Mouse (Mus musculus) frontal cortex, postnatal 25 days (tissue): ENCODE data around the gene Fam50b.

Experiments used
- DNase-seq, 2 experiments: peaks; one replicate each; pipeline ENCODE4 v3.0.0; 2022; ENCODE audit warnings: low spot score in 2 of 2

The Fam50b gene

DNA sequence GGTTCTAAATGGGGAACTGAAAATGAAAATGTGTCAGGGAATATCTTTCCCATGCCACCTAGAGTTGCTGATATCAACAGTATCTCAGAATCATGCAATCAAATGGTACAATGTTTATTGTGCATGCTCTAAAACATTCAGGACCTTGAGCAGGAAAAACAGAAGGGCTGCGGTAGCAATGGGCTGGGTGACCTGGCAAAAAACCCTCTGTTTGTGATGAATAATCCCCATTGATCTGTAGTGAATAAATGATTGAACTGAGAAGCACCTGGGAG, 4.0 kb downstream of the Fam50b start:
- DNase-seq = no peak

DNA sequence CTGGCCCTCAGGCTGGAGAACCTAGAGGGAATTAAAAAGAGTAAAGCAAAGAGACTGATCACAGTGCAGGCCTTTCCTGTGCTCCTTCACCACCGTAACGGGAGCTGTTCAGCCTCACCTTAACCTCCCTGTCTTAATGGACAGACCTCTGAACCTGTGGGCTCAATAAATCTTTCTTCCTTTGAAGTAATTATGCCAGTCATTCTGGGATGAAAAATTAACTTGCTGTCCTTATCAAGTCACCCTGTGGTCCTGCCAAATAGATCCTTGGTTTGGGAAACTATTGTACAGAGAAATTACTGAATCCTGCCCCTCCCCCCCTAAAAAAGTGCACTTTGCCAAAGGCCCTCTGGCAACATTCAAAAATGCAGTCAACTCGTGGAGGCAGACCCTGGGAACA, 4.4 kb downstream of the Fam50b start:
- no peak for DNase-seq

DNA sequence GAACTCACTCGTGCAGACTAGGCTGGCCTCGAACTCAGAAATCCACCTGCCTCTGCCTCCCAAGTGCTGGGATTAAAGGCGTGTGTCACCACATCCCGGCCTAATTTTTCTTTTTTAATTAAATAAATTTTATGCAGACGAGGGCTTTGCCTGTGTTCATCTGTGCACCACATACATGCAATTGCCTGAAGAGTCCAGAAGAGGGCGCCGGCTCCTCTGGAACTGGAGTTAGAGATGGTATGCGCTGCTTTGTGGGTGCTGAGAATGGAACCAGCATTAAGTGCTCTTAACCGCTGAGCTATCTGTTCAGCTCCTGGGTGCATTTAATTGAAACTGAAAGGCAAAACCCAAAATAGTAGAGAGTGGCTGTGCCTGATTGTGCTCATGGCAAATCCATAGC, 6.6 kb downstream of the Fam50b start:
- DNase-seq = no peak

DNA sequence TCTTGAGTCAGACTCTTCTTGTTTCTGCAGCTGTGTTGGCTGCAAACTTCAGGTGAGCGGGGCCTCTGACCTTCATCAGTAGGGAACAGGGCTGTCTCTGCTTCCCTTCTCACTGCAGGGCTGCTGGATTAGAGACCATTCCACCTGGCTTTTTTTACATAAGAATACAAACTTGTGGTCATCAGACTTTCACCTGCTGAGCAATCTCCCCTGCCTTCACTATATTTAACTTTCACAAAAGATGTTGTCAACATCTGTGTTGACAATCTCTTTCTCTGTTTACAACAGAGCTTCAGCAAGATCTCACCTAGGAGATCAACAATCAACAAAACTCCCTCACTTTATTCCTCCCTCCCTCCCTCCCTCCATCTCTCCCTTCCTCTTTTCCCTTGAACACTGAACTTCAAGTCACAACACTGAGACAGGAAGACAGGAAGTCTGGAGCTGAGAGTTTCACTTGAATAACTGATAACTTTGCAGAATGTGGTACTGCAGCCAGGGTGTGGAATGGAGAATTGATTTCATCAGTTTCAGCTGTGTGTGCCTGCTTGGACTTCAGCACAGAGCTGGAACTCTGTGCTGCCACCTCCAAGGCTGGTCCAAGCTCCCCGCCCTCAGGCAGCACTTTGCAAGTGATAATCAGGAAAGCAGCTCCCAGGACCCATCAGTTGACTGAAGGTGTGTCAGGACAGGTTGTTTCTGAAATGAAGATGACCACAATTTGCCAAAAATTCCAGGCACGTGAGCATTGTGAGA, 7.3 kb downstream of the Fam50b start:
- DNase-seq = no peak

DNA sequence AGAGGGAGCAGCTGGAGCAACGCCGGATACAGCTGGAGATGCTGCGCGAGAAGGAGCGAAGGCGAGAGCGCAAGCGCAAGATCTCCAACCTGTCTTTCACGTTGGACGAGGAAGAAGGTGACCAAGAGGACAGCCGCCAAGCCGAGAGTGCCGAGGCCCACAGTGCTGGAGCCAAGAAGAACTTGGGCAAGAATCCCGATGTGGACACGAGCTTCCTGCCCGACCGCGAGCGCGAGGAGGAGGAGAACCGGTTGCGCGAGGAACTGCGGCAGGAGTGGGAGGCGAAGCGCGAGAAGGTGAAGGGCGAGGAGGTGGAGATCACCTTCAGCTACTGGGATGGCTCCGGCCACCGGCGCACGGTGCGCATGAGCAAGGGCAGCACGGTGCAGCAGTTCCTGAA, 12.2 kb downstream of the Fam50b start:
- DNase-seq = no peak

DNA sequence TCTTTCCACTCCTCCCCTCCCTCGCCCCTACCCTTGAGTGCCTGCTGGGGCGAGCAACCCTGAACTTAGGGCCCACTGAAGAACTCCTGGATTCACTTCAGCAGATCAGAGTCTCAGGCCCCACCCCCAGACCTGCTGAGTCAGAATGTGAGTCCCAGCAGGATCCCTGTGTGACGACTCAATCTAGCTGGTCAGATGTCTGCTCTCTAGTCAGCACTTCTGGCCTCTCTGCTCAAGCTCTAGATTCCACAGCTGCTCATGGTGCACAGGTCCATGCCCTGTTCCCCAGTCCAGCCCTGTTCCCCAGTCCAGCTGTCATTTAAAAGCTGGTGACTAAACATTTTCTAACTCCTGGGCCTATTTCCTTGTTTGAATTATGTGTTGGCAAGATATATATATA, 13.9 kb downstream of the Fam50b start:
- DNase-seq = no peak

DNA sequence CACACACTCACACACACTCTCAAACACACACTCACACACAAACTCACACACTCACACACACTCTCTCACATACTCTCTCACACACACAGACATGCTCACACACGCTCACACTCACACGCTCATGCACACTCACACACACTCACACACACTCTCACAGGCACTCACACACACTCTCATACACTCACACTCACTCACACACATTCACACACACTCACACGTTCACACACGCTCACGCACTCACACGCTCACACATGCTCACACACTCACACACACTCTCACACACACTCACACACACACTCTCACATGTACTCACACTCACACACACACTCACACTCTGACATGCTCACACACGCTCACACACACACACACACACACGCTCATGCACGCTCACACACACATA, 24.6 kb downstream of the Fam50b start:
- no peak for DNase-seq

DNA sequence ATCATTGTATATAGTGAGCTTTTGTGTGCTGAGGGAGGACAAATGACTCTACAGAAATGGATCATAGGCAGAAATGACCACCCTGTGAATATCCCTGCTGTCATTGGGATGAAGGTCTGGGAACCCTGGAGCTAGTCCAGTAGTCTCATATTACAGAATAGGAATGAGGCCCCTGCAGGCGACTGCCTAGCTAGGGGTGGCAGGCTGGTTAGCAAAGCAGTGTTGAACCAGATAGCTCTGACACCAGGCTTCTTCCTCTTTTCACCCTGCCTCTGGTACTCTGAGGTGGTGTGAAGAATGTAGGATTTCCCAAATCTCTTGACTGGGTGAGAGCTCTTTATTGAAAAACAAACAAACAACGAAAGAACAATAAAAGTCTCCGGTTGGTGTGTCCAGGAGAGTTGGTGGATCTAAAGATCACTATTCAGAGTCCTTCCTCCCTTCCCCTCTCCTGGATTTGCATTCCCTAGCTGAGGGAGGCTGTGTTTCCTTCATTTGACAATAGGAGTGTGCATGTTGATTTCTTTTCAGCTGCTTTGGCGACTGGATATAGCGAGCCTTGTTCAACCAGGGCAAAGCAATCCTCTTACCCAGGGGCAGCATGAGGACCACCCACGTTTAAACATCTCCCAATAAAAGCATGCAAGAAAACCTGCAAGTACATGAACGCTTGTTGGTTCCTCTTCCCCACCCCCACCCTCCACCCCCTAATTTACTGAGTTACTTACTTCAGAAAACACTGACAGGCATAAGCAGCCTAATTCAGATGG, 26.1 kb downstream of the Fam50b start:
- DNase-seq = no peak

DNA sequence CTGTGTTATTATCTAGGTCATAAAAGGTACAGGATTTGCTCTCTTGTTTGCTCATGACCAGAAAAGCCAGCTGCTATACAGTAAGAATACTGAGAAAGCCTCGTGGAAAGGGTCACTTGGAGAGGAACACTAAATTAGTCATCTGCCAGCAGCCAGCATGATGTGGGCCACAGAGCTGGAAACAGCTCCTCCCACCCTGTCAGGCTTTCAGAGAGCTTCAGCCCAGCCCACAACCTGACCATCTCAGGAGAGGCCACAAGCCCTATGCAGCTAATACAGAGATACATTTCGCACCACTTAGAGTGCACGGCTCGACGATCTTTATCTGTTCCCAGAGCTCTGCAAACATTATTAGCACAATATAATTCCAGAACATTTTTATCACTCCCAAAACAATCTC, 27.5 kb downstream of the Fam50b start:
- DNase-seq = no peak

DNA sequence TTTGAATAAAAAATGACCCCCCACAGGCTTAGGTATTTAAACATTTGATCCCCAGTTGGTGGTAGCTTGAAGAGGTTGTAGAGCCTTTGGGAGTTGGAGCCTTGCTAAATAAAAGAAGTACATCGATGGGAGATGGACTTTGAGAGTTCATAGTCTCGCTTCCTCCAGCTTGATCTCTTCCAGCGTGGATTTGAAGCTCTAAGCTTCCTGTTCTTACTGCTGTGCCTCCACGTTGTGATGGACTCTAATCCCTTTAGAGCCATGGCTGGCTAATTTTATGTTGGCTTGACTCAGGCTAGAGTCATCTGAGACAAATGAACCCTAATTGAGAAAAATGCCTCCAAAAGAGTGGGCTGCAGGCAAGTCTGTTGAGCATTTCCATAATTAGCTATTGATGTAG, 28.2 kb downstream of the Fam50b start:
- DNase-seq = no peak

DNA sequence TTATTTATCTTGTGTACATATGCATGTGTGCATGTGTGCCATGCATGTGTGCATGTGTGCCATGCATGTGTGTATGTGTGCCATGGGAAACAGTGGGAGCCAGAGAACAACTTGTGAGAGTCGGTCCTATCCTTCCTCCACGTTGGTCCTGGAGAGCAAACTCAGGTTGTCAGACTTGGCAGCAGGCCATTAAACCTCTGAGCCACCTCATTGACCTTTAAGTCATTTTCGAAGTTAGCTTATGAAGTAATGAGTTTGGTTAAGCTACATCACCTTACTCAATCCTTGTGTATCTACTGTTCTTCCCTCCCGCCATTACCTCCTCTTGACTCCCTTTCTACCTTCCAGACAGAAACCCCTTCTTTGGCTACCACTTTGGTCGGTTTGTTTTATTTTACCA, 30.6 kb downstream of the Fam50b start:
- DNase-seq = no peak

DNA sequence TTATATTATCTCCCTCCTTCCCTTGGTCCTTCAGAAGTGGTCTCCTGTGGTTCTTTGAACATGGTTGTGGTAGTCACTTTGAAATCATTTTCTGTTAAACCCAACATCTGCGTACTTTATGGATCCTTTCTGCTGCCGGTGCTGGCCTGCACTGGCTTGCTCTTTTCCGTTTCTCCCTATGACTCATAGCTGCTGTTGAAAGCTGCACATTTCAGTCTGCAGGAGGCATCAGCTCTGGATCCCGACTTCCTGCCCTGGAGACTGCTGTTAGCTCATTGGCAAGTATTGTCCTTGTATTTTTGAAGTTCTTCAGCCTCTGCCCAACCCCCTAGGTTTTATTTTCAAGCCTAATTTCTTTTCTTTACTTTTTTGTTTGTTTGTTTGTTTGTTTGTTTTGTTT, 31.9 kb downstream of the Fam50b start:
- DNase-seq = no peak

DNA sequence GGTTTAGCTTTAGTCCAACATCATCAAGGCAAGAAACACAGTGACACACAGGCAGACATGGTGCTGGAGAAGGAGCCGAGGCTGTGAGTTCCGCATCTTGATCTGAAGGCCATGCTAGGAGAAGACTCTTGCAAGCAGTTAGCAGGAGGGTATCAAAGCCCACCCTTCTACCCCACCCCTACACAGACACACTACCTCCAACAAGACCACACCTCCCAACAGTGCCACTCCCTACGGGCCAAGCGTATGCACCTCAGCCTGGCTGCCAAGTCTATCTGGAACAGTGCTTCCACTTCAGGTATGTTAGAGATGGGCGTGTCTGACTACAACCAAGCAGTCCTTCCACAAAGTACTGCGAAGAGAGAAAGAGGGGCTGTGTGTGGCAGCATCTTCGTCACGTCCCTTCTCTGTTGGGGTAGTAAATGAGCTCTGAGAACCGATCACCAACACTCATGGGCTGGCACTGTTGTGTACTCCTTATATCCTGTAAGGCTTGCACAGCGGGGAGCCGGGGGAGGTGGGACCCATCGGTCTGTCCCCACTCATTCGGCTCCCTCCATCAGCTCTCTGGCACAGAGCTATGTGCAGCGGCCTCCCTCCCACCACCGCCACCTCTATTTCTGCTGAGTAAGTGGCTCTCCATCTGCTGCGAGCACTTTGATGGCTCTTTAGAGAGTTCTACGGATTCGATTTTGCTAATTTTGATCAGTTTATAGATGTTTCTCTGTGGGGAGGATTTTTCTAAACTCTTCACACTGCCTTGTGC, 33.1 kb downstream of the Fam50b start:
- DNase-seq = peak in 1 of 2 experiments; percentile 7

DNA sequence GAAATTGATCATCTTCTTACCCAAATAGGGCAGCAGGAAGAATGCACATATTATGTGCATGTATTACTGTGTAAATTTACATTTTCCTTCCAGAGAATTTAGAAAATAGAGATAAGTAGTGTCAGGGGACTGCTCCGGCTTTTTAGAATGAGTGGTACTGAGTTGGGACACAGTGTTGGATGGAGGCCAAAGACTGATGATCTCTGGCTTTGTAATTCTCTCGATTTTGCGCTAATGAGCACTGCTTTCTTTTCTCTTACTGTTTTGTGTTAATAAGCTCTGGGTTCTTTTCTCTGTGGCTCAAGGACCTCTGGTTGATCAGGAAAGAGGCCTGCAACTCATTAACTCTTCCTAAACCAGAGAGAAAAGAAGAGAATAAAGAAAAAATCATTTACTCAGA, 42.1 kb downstream of the Fam50b start:
- no peak for DNase-seq

DNA sequence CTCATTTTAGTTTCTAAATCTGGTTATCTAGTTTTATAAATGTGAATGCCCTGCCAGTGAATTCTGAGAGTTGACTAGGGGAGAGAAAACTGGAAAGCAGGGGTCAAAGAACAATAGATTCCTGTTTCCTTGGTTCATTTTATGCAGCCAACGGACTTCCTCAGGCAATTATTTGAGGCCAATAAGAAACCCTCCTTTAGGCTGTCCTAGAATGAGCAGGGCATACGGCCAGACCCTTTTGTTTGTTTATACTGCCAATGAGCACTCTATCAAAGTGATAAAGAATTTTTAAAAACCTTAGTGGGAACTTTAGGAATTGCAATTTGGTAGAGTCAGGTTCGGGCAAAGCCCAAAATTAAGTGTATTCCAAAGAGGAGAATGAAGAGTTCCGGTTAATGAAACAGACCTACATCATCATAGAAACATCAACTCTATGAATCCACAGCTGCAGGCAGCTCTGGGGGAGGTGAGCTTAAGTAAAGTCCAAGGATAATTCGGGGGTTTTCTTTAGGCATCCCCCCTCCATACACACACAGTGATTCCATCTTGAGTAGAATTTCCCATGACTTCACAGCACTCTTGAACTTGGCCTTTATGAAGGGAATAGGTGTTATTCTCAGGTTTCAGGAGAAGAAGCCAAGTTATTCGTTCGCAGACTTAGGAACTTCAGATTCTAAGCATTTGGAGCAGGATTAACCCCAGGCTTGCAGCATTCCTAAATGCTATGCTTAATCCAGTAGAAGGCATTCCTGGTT, 46.4 kb downstream of the Fam50b start:
- no peak for DNase-seq

DNA sequence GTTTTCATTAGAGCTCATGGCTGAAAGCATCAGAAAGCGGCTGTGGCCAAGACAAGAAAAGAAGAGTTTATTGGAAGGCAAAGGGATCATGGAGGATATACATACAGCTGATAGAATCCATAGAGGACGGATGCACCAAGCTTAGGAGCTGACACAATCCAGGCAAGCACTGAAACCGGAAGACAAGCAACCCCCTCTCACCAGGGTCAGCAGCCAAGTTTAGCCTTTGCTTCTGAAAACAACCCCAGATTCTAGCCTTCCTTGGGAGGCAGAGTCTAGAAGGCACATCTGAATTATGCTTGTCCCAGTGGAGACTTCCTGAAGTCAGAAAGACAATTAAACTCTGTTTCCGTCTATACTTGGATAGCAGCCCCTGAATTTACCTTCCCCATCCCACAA, 47.0 kb downstream of the Fam50b start:
- no peak for DNase-seq

DNA sequence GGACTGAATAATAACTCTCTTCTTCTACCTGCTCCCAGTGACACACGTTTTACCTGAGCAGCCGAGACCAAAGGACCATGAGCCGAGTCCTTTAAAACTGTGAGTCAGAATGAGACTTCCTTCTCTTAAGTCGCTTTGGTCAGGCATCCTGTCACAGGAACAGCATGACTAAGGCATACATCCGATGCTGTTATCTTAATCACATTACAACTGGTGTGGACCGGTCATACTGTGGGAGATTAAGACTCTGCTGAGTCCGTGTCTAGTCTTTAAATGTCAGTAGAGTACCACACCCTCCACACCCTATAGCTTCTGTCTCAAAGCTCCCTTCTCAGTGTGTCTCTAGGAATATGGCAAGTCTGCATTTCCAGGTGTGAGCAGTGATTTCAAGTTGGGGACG, 50.2 kb downstream of the Fam50b start:
- DNase-seq = no peak

DNA sequence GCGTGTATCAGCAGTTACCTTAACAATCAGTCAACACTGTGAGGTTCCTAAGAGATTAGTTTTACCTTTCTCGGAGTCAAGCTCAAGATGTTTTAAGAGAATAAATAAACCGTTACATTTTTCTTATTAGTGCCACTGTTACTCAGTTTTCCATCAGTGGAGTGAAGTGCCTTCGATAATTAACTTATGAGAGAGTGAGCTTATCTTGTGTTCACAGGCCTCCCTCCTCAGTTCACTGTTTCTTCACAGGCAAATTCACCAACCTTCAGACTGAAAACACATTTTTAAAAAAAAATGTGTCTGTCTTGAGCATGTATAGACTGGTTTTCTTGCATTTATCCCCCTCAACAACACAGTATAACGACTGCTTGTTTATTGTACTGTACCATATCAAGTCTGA, 52.0 kb downstream of the Fam50b start:
- DNase-seq = no peak

DNA sequence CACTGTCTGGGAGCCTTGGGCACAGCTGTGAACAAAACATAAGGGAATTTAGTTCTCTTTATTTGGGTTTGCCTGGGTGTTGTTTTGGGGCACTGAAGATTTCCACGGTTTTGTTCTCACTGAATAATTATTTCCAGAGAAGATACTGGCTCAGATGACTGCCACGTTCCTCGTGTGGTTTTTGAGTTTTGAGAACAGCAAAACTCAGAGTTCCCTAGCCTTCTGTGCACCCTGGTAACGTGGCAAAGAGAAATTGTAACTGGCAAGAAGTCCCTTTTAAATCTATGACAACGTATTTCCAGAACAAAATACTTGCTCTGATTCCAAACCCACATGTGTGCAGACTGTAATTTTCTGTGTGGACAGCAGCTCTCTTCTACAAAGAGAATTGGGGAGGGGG, 52.9 kb downstream of the Fam50b start:
- DNase-seq = no peak

DNA sequence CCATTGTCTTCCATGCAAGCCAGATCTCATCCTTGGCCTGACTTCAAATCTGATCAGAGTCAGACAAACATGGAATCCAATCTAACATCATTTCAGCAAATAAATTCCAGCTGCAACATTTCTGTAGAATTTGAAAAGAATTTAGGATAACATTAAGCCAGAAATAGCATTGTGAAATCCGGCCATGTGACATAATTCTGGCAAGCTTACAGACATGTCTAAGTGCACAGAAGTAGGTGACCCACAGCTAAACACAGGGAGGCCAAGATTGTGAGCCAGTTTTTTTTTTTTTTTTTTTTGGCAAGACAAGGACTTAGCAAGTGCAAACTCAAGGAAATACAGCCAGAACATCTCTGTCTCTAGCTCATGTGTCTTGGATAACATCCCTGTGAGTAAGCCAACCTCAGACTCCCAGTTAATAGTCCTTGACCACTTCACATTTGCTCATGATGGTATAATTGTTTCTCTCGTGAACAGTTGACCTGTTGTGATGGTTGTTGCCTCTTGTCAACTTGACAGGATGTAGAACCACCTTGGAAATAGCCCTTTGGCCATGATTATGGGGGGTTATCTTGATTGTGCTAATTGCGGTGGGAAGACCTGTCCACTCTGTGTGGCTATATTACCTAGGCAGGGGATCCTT, 54.6 kb downstream of the Fam50b start:
- no peak for DNase-seq

DNA sequence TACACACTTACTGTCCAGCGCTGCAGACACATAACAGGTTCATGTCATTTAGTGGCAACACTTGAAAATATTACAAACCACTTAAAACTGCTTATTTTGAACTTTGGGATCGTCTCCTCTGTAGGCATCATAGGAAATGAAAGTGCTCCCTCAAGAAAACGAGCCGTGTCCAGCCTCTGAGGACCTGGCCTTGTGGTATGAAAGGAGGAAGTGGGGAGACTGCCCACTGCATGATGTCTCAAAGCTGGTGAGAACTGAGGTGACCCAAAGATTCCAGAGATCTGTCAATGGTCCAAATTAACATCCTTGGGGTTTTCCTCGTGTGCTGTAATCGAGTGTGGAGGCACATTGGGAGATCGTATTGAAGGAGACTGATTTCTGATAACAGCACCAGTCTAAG, 58.4 kb downstream of the Fam50b start:
- no peak for DNase-seq

DNA sequence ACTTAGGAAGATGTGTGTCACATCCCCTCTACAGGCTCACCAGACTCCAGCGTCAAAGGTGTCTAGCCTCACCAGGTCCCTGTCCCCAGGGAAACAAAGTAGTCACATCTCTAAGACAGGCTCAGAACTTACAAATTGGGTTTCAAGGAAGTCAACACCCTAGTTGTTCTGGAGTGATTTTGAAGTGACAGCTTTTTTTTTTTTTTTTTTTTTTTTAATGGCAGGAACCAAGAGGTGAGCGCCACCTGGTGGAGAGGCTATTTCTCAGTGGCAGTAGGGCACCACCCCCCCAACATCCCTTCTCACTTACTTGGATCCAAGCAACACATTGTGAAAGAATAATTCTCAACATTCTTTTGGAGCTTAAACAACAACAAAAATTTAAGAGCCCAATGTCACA, 59.2 kb downstream of the Fam50b start:
- peak; percentile 41 to 48 for DNase-seq
